Mouse (Mus musculus) spleen, postnatal 14 days (tissue): ENCODE data around the gene Lekr1.

ENCODE experiments used
- DNase-seq, 2 experiments: peaks; one replicate each; pipeline ENCODE4 v3.0.0; 2021 to 2022; ENCODE audit warnings: low spot score in 2 of 2

The Lekr1 gene

DNA sequence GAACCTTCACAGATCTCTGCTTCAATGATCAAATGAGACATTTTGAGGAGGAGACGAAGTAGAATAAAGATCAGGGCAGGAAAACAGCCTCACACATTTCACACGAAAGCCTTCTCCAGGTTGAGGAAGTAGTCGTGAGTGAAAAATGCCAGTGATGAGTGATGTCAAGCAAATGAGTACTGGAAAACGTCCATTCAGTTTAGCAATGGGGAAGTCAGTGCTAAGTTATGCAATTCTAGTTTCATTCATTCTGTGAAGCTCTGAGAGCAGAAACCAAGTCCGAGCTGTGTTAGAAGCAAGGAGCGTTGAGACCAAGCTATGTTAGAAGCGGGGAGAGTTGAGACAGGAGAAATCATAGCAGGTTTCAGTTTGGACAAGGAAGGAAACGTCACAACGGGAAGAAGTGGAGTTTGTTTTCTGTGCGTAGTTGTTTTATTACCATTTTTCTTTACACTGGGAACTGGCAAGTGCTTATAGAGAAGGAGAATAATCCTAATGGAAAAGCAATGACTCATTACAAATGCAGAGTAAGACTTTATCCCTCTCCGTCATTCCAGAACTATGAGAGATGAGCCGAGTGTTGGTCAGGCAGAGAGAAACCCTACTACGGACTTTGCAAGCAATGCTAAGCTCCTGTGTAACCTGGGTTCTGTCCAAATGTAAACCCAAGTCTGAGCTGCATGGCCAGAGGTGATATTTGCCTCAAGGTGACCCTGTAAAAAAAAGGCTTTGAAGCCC lies 207.2 kb downstream of the Lekr1 start:
- DNase-seq = no peak
